Mouse (Mus musculus) CH12F3 (cell line): ENCODE measurements at regions not wholly inside any gene's neighbourhood (a gene's known extent, or its start where the extent isn't known, plus 50 kb on each side); places are given as distances from the start of the nearest gene placed in this dataset.

Experiments
- in situ Hi-C: fragments of 300-500 bp; cut with MboI; formaldehyde crosslinking; loops from 2 replicates; pipeline ENCODE4 v1.14.3; 2020; ENCODE audit warnings: low sequenced_read_pairs

DNA sequence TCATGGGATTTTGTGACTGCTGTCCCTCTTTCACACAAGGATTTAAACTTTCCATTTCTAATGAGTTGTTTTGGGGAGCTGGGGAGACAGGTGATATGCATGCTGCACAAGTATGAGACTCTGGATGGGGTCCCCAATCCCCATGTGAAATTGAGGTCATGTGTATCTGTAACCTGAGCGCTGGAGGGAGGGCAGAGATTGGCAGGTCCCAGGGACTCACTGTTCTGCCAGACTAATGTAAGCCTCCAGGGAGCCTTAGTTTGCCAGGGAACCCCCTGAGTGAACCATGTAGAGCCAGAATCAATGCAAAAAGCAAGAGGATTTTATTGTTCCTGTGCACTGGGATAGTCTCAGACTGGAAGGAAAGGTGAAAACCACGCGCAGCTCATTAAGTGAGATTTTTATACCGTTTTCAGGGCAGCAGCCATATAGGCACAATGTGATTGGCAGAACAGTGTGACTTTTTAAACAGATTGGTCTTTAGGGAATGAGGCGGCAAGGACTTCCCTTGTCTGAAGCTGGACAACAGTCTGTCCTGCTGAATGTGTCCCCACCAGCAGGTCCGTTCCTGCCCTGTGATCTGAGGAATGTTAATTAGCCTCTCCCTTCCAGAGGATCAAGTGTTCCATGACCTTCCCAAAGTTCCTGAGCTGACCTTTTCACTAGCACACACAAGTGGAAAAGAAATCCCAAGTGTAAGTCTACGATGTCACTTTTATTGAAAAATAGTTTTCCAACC lies 59.9 kb upstream of the Oxgr1 start:
- in situ Hi-C loops: no loop called here

DNA sequence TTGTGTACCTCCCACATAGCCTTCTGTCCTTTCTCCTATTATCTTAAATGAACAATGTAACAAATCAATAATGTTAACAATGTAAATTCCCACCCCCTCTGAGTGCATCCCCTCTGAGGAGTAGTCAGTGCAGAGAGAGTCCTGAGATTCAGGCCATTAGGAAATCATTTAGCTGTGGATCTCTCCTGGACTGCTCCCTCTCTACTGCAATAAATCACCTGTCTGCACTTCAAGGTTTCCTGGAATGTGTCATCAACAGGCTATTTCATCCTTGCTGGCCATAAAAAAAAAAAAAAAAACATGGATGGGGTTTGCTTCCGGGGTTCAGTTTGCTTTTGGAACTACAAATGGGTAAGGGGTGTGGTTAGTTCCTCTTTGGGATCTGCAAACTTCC lies 60.5 kb upstream of the Oxgr1 start:
- in situ Hi-C loops: no loop called here

DNA sequence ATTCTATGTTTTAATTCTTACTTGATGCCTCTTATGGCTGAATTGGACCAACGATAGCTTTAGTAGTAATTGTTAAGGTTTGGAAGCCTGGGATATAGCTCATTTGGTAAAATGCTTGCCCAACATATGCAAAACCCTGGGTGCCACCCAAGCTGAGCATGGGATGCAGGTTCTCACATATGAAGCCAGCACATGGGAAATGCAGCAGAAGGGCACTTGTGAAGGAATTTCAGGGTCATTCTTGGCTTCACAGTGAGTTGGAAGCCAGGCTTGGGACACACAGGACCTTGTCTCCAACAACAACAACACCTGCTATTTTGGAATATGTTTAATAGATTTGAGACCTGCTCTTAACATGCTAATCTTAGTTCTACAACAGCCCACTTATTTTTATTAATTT lies 67.6 kb upstream of the Oxgr1 start:
- in situ Hi-C loops: no loop called here

DNA sequence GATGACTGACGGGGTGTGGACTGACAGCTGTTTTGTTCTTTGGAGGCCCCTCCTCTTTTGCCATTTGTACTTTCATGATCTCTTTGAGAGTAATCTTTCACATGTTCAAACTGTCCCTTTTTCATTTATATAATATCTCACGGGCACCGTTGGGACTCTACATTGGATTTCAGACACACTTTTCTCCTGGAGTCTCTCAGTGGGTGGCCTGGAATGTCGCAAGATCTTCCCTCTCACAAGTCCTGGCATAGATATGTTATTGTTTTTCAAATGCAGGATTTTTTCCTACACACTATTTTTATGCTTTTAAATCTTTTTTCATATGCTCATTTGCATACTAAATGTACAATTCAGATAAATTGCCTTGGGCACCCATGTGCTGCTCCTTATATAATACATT lies 71.1 kb upstream of the Oxgr1 start:
- in situ Hi-C loops: no loop called here

DNA sequence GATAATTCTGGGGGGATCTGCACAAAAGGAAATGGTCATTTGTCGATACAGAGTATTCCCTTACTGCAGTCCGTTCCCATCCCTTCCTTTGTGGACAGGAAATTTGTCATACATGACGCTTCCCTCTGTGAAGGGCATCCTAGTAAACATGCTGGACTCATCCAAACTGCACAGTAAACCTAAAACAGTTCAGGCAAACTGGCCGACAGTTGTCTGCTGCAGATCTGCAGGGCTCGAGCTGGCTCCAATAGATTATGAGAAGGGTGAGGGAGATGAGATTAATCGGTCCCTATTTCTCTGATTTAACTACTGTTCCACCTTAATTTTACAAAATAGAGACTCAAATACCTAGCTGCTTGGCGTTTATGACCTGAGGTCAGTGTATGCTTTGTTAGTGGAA lies 76.3 kb upstream of the Oxgr1 start:
- in situ Hi-C loops: no loop called here

DNA sequence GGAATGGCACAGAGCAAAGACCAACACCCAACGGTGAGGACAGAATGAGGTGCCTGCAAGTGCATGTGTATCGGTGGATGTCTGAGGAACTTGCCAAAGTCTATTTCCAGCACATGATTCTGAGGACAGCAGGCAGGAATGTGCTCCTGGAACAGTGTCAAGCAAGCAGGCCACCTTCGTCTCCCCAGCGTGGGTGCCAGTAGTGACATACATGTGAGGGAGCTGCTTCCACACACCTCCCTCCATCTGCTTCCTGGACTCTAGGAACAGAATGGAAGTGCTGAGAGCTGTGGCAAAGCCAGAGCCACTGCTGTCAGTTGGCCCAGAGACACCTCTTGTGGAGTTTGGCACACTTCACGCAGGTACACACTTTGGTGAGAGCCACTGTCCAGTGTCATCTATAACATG lies 76.9 kb upstream of the Oxgr1 start:
- in situ Hi-C loops: no loop called here

DNA sequence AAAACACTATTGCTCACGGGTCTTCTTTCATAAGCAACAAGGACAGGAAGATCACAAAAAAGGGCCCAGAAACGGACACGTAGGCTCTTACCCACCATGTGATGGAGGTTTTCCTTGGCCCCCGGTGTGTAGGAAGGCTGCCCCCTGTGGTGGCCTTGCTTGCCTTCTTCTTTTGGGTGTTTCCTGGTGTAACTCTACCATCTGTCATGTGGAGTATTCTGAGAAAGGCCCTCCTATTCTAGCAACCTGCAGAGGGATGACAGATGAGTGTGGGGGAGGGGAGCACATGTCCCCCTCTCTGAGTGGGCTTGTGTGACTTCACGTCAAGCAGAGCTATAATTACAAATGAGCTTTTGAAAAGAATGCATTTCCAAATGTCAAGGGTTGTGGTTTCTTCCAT lies 77.3 kb upstream of the Oxgr1 start:
- in situ Hi-C loops: no loop called here

DNA sequence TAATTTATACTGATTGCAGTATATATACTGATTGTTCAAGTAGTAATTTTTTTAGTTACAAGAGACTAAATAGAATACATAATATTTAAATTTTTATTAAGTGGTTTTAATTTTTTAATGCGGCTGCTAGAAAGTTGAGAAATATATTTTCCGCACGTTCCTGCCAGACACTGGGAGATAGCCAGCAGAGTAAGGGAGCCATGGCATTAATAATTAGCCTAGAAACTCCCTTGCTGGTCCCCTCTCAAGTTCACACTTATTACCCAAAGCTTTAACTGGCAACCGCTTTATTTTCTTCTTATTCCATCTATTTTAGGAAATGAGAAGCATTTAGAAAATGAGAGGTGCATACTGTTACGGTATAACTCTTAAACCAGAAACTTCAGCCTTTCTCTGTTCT lies 78.0 kb upstream of the Oxgr1 start:
- in situ Hi-C loops: no loop called here

DNA sequence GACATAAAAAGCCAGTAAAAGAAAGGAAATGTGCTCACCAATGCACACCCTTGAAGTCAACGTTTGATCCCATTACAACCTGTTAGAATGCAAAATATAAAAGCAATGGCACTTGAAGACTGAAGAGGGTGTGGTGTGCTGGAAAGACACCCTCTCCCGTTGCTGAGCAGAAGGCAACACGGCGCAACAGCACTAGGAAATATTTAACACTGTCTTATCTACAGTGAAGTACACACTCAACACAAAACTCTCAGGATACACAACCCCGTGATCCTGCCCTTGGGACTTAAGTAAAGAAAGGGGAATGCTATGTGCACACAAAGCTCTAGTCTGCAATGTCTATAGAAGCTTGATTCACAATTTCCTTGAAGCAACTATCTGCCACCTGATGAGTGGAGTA lies 83.1 kb upstream of the Oxgr1 start:
- in situ Hi-C loops: no loop called here

DNA sequence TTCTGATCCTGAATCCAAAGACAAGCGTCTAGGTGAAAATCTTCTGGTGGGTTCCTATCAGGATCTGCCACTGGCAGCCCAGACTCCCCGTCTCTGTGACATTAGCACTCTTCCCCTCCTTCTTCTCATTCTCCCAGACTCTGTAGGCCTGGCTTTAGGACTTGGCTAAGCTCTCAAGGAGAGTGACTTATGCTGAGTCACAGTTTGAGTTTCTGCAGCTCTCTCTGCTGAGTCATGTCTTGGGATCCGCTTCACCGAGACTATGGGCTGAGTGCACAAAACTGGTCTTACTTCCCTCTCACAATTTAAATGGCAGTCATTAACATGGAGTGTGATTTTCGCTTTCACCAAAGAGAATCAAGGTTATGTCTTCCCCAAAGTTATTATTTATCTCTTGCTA lies 85.2 kb upstream of the Oxgr1 start:
- in situ Hi-C loops: no loop called here

DNA sequence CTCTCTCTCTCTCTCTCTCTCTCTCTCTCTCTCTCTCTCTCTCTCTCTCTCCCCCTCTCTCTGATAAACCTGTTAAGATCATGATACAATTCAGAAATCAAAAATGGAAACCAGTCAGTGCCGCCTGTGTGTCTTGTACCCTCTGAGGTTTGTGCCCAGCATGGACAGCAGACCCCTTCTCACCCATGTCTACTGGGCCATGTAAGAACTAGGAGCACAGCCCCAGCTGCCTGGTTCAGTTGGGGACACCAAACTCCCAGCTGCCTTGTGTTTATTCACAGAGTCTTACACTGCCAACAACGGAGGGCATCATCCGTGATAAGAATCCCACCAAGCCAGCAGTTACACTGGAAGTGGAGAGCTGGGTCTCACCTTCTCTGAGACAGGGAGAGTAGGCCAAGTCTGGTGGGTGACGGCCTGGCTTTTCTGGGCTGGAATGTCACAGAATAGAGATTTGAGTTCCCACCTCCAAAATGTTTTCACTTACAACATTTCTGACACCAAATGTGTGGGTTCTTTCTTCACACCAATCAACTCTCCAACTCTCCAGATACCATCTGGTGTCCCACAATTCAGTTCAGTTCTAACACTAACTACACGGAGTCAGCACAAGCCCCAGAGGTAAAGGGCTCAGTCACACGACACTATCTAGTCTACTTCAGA lies 92.2 kb upstream of the Oxgr1 start:
- in situ Hi-C loops: loop anchor here (10.0 kb wide), 1 partner anchor 260 kb away; no protein-coding TSS in a partner anchor

DNA sequence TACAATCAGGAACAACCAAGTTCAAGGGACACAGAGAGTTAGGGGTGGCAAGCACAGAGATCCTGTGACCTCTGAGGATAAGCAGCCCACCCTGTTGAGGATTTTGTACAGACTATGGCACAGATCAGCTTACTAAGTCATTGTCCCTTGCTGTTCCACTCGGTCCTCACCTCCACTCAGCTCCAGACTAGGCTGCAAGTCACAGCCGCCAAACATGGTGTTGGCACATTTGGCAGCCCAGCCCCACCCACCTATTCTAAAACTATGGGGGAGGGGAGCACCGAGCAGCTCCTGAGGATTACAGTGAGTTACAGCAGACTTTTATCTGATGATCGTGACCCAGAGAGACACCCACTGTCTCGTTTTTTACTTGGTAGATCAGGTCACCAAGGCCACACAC lies 93.0 kb upstream of the Oxgr1 start:
- in situ Hi-C loops: loop anchor here (10.0 kb wide), 1 partner anchor 260 kb away; no protein-coding TSS in a partner anchor

DNA sequence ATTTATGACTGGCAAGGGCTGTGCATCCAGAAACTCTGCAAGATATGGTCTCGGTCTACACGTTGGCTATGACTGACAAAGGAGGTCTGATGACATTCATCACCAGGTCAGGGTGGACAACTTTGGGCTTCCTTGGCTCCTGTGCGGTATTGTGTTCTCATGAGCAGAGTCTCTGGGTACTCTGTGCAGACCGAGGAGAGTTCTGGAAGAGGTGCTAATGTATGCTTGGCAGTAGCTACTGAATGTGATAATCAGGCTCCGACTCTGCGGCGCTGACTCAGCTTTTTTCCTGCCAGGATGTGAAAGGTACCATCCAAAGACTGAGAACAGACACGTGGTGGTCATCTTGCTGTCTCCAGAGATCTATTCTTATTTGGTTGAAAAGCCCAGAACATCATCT lies 94.5 kb upstream of the Oxgr1 start:
- in situ Hi-C loops: loop anchor here (10.0 kb wide), 1 partner anchor 258 kb away; no protein-coding TSS in a partner anchor

DNA sequence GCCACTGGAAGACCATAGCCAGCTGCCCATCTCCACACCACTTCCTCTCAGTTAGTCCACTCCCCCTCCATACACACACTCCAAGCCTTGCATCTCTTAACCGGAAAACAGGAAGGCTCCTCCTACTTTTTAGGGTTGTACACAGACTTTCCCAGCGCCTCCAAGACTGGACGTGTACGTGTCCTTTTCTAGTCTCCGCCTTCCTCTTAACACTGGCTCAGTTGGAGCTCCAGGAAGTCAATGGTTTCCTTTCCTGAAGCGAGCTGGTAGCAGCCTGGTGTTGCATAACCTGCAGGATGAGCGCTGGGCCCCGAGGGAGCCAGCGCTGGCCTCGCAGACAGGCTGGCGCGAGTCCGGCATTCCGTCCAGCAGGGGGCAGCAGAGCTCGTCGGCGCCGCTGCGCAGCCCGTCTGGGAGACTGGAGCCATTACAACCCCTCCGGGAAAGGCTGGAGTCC lies 95.5 kb upstream of the Oxgr1 start:
- in situ Hi-C loops: loop anchor here (10.0 kb wide), 1 partner anchor 257 kb away; no protein-coding TSS in a partner anchor

DNA sequence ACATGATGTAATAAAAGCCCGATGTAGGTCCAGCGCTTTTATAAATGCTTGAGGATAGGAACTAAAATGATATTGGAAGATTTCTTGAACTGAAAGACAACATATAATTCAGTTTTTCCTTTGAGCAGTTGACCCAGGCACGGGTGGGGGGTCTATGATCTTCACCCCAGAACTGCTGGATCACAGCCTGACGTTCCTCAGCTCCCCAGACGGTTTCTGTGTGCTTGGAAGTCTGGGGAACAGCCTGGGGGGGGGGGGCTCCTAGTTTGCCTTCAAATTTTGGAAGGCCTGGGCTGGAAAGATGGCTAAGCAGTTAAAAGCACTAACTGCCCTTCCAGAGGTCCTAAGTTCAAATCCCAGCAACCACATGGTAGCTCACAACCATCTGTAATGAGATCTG lies 96.3 kb upstream of the Oxgr1 start:
- in situ Hi-C loops: loop anchor here (10.0 kb wide), 1 partner anchor 256 kb away; no protein-coding TSS in a partner anchor

DNA sequence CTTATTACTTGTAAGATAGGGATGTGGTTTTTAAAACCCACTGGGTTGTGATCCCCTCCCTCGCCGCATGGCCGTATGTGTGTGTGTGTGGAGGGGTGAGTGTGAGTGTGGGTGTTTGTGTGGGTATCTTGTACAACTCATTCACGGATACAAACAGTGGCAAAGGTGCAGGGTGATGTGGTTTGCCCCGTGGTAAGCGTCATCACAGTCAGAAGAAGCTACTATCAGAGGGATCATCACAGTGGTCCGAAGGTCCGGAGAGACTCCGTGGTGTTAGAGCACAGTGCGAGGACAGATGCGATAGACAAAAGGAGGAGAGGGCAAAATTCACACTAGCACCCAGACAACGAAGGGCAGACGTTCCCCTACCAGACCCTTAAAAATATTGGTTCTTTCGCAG lies 97.0 kb upstream of the Oxgr1 start:
- in situ Hi-C loops: loop anchor here (10.0 kb wide), 1 partner anchor 256 kb away; no protein-coding TSS in a partner anchor

DNA sequence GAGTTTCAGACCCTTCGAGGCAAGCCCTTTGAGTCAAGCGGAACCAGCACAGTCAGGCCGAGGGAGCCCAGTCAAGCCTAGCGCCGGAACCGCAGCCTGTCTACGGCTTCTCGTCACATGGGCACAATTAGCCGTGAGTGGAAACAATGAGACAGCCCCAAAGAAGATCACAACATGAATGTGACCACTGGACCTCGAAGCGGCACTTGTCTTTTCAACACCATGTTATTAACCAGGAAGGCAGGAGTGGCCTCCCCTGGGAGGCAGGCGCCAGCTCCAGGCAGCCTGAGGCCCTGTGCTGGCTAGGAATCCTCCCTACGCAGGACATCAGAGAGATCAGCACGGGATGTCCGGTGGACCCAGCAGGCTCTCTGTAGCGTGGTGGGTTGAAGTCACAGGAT lies 97.4 kb upstream of the Oxgr1 start:
- in situ Hi-C loops: loop anchor here (10.0 kb wide), 1 partner anchor 255 kb away; no protein-coding TSS in a partner anchor

DNA sequence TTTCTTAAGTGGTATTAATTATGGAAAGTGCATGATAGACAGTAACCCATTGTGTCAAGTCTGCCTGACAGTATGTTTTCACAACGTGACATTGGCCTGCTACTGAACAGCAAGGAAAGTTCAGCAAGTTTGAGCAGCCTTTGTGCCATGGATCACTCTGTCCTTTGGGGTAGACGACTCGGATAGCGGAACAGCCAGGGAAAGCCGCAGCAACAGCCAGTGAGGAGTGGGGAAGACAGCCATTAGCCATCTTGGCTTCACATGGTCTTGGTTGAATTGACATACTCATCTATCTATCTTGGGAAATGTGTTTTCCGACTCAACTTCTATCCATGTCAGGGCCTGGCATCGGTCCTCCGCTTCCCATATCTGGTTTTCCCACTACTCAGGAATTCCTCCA lies 98.0 kb upstream of the Oxgr1 start:
- in situ Hi-C loops: no loop called here

DNA sequence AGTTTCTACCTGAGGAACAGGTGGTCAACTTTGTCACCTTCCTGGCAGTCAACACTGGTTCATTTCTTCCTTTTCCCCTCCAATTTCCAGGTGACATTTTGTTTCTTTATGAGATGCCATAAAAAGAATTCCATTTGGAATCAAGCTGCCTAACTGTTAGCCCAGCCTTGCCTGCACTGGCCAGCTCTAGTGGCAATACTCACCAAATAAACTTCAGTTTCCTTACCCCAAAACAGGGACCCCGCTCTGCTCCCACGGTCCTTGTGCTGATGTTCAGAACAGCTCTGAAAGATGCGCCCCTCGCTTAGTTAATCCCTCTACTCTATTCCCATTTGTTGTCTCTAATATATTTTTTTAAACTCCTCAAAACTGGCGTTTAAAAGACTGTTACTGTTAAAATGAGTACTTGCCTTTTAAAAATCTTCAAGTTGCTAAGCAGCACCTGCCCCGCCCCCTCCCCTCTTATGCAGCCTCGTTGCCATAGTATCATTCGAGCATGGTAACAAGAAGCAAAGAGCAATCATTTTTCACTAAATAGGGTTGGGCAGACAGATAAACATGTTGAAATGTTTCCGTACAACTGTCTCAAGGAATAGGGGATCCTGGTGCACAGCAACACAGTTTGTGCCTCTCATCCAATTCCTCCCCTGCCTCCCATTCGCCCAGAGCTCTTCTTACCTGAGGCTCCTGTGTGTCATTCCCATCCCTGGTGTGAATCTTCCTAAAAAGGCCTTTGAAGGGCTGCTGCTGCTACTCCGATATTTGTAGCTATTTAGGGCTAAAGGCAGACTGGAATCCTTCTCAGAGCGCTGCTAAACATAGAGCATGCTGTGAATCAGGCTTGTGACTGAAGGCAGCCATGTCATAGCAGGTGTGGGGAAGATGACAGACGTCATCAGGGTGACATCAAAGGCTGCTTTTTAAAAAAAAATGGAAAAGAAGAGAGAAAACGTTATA lies 98.8 kb upstream of the Oxgr1 start:
- in situ Hi-C loops: no loop called here

DNA sequence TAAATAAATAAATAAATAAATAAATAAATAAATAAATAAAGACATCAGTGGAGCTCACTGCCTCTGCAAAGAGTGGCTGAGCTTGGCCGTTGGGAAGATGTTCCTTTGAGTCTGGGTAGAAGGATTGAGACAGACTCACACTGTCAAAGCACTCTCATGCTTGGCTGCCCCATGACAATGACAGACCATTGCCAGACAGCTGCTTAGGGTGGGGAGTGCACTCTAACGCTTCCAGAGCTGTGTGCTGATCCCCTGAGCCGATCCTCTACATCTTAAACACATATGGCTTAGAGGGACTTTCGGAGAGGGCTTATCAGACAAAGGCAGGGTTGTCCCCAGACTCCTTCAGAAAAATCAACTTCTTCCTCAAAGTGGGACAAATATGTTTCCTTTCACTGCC lies 100.0 kb upstream of the Oxgr1 start:
- in situ Hi-C loops: no loop called here

DNA sequence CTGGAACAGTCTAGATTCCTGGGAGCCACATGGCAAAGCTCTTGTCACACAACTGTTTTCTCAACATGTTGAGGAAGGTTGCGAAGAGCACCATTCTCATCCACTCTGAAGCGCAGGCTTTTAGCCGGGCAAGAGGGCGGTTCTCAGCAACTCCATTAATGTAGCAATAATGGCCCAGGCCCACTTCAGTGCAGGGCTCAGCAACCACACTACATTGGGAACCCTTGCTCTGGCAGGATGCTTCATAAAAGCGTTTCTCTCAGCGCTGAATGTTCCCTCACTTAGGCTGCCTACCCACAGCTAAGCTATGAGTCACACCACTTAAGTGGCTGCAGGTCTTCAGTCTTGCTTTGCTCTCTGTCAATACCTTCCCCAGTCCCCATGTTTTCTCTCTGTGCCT lies 102.2 kb upstream of the Oxgr1 start:
- in situ Hi-C loops: no loop called here
